Mouse (Mus musculus): ENCODE data around the gene Kctd20.

Kctd20 gene

GRCm38 (mm10) chr17:28934120-28934916, 17.4 kb upstream of the Kctd20 start:
- no peak for DNase-seq

DNA sequence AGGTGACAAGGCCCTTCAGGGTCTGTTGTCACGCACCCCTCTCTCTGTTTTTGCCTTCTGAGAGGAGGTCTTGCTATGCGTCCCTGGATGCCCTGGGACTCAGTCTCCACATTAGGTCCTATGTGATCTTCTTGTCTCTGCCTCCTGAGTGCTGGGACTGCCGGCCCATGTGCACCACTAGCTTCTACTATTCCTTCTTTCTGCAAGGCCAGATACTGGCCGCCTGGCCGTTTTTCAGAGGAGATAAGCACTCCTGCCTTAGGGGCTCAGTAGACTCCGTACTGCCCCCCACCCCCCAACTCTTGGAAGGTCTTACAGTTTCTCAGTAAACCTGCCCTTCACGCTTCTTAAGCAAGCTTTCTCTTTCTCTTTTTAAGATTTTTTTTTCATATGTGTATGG, 15.6 kb upstream of the Kctd20 start:
- DNase-seq = no peak

DNA sequence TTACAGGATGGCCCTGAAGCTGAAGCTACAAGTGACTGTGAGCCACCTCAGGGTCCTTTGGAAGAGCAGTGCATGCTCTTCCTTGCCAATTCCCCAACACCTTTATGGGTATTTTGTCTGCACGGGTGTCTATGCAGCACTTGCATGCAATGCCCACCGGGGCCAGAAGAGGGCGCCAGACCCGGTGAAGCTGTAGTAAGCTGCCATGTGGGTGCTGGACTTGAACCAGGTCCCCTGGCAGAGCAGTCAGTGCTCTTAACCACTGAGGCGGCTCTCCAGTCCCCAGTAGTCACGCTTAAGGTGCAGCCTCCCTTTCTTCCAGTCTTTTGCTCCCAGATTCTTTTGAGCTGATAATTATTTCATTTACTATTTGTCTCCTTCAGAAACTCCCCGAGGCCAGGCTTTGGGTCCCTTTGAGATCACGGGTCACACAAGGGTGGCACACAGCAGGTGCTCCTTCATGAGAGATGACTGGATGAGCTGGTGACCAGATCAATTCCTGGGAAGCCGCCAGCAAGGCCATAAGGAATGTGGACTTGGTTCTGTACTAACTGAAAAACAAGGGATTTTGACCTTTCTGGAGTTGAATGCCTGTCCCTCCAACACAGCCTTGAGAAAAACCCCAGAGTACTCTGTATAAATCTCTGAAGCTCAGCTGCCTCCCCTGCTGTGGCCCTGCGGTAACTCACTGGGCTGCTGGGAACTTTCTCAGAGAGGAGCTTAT, 15.0 kb upstream of the Kctd20 start:
- no peak for DNase-seq

- DNase-seq = no peak
Measured at GRCm38 (mm10) chr17:28940776-28941555, 10.8 kb upstream of the Kctd20 start.

DNA sequence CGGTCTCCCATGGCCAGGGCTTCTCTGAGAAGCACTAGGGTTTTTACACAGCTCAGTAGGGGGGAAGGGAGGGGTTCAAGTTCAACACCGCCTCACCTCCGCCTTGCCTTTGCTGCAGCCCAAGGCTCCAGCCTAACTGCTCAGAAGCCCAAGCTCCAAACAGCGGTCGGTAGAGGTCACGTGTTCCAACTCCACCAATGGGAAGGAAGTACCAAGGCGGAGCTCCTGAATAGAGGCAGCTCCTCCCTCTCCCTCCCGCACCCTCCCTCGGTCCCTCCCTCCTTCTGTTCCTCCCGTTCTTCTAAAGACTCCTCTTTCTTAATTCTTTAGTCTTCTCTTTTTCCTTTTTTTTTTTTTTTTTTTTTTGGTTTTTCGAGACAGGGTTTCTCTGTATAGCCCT, 9.6 kb upstream of the Kctd20 start:
- no peak for DNase-seq

- DNase-seq = no peak
Measured at GRCm38 (mm10) chr17:28943740-28944139, 8.0 kb upstream of the Kctd20 start, which contains the start of gene Pxt1. Gene Pxt1 (minus strand): TSS chr17:28943840.

DNA sequence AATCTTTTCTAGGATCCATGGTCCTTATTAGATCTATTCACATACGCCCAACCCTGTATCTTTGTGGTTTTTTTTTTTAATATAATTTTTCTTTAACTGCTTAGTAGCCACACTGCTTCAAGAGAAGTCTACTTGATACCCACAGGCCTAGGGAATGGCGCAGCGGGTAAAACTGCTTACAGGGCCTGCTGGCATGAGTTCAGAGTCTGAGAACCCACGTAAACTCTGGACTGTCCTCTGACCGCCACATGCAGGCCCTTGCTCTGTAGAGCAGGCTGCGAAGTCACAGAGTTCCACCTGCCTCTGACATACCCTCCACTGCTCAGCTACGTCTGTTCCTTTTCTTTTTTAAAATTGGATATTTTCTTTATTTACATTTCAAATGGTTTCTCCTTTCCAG, 7.3 kb upstream of the Kctd20 start:
- DNase-seq = no peak

DNA sequence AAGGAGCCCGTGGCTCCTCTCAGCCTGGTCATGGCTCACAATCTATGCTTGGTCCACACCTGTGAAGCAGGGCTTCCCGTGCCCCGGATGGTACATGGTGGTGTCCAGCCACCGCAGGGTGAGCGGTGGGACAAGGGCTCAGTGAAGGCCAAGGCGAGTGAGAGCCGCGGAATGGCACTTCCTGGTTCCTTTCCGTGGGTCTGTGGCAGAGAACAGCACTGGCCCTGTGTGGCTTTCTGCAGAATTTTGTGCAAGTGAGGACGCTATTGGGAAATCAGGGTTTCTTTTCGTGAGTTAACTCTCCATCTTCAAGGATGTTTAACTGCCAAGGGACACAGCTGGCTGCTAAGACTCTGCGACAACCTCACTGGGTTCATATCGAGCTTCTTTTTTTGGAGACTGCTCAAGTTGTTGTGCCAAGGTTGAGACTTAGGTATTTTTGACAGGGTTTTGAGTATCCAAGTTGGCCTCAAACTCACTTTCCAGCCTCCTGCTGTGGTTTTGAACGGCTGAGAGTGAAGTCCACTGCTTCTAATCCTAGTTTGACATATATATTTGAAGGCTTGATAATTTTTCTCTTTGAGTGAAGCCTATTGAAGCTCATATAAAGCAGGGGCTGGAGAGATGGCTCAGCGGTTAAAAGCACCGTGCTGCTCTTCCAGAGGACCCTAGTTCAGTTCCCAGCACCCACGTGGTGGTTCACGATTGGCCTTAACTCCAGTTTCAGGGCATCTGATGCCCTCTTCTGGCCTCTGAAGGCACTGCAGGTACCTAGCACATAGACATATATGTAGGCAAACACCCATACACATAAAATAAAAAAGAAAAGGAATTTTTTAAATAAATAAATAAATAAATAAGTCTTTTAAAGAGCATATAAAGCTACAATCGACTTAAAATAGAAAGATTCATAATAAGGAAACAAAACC, 4.5 kb upstream of the Kctd20 start:
- no peak for DNase-seq

- DNase-seq = no peak
Measured at GRCm38 (mm10) chr17:28948661-28949060, 3.1 kb upstream of the Kctd20 start.

DNA sequence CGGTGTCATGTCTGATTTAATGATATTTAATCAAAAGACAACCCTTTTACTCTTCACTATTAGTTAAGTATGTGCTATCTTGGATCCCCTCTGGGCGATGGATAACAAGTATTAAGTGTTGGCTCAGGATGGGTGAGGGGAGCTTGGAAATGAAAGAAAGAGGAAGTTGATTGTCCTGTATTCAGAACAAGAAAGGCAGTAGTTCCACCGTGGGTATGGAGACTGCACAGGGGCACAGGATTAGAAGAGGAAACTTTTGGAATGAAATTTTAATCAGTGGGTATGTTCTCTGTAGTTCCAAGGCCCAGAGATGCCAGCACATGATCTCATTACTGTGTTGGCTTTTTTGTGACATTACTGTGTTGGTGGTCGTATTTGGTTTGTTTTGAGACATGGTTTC, 999 bp upstream of the Kctd20 start:
- DNase-seq = no peak

- DNase-seq = no peak
Measured at GRCm38 (mm10) chr17:28953251-28953650, 1.5 kb downstream of the Kctd20 start.

DNA sequence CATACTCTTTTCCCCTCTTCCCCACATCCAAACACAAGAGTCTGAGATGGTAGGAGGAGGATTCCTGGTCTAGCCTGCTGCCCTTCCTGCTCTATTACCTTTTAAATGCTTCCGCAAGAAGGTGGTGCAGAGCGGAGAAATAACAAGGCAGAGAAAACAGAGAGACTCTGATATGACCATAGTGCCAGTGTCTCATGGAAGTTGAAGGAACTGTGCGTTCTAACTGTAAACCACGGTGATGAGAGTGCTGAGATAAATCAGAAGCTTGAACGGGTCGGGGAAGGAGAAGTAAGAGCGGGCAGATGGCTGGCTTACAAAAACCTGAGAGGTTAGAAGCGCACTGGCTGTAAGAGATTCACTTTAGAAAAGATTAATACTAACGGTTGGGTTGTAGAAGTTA, 2.7 kb downstream of the Kctd20 start:
- DNase-seq = no peak

DNA sequence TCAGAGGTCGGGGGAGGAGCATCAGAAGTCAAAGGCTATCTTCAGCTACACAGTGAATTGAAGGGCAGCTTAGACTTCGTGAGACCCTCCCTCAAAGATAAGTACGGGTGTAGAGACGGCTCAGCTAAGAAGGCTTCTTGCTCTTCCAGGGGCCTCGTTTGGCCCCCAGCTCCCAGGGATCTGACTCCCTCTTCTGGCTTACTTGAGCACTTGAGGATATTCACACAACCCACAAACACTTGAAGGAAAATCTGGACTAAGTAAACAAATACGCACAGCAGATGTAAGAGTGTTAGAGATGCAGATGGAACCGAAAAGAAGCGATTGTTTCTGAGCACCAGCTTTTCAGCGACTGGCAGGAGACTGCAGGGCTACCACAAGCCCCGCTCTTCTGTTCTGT, 8.8 kb downstream of the Kctd20 start:
- DNase-seq = no peak

DNA sequence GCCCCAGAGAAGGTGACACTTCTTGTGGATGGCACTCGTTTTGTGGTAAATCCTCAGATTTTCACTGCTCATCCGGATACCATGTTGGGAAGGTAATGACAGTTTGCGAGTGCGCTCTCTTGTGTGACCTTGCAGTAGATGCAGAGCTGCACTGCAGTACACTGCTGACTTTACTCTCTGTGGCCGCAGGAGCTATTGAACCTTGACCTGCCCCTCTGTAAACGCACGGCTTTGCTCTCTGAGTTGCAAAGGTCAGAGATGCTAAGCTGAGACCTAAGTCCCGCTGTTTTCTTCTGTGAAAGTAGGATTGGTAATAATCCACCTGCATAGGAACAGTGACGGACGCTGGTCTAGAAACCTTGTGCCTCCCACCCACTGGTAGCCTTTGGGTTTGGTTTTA, 9.8 kb downstream of the Kctd20 start:
- no peak for DNase-seq

GRCm38 (mm10) chr17:28967021-28967610, 15.4 kb downstream of the Kctd20 start:
- DNase-seq = no peak

- no peak for DNase-seq
Measured at GRCm38 (mm10) chr17:28970122-28970521, 18.4 kb downstream of the Kctd20 start.

DNA sequence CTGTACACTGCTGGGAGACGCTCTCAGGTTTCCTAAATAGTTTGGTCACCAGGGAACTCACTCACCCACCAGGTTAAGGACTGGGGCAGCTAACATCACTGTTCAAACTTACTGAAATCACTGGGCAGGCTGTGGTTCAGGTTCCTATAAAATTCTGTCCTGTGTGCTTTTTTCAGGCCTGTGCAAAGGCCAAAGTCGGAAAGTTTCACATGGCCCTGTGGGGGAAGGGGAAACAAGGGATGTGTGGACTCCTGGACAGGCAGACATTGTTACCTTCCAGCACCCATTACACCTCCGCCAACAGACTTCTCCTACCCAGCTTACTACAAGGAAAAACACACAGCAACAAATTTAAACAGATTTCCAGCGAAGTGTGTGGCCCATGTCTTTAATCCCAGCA, 27.3 kb downstream of the Kctd20 start:
- no peak for DNase-seq

GRCm38 (mm10) chr17:28981081-28981480, 29.3 kb downstream of the Kctd20 start:
- no peak for DNase-seq

- no peak for DNase-seq
Measured at GRCm38 (mm10) chr17:28982591-28982990, 30.8 kb downstream of the Kctd20 start.

GRCm38 (mm10) chr17:28984724-28985420, 33.1 kb downstream of the Kctd20 start:
- no peak for DNase-seq

GRCm38 (mm10) chr17:28986833-28987232, 35.1 kb downstream of the Kctd20 start:
- DNase-seq = no peak

Data from cerebellum, adult 11 months (tissue).